Mouse (Mus musculus) spleen, postnatal 10 days (tissue): Measurements from ENCODE around the gene Riox1.
A peak's percentile ranks its signal among the peaks of the same experiment; 100 is the strongest.
"Not testable (repeated sequence)": the region's sequence is repeated elsewhere in the genome, so short reads cannot be mapped to it uniquely, and the experiment has no call there.

Source experiments
- DNase-seq, 2 experiments: peaks; one replicate each; pipeline ENCODE4 v3.0.0; 2021 to 2022; ENCODE audit warnings: low spot score in 2 of 2

Gene Riox1

GRCm38 (mm10) chr12:83949776-83950492, 474 bp upstream of the Riox1 start:
- DNase-seq, result no peak

GRCm38 (mm10) chr12:83950840-83951701, 663 bp downstream of the Riox1 start:
- peak; percentile 59 to 66 for DNase-seq

GRCm38 (mm10) chr12:83951711-83952575, 1.5 kb downstream of the Riox1 start:
- DNase-seq, result no peak

GRCm38 (mm10) chr12:83958278-83958677, 7.9 kb downstream of the Riox1 start:
- no peak for DNase-seq

GRCm38 (mm10) chr12:83965235-83965634, 14.8 kb downstream of the Riox1 start:
- no peak for DNase-seq

GRCm38 (mm10) chr12:83972117-83972516, 21.7 kb downstream of the Riox1 start:
- peak in 1 of 2 experiments; percentile 27 for DNase-seq

GRCm38 (mm10) chr12:83978862-83979261, 28.5 kb downstream of the Riox1 start:
- no peak for DNase-seq

- no peak for DNase-seq
These were observed 31.2 kb downstream of the Riox1 start for GRCm38 (mm10) chr12:83981615-83982014.

- no peak for DNase-seq
These were observed 34.3 kb downstream of the Riox1 start, which contains the start of gene Heatr4 for GRCm38 (mm10) chr12:83984752-83985151. Heatr4 (minus strand) TSS chr12:83984852.

GRCm38 (mm10) chr12:83987242-83987582, 36.8 kb downstream of the Riox1 start:
- DNase-seq, result no peak

- peak; percentile 66 to 77 for DNase-seq
These were observed 37.4 kb downstream of the Riox1 start, which contains the start of gene Acot2 for GRCm38 (mm10) chr12:83987583-83988441. Acot2 (plus strand) TSS chr12:83987861.

GRCm38 (mm10) chr12:83988483-83988882, 38.1 kb downstream of the Riox1 start:
- no peak for DNase-seq

- no peak for DNase-seq
These were observed 39.0 kb downstream of the Riox1 start for GRCm38 (mm10) chr12:83989378-83989777.

GRCm38 (mm10) chr12:83997221-83997620, 46.8 kb downstream of the Riox1 start:
- DNase-seq, result no peak

- DNase-seq, result no peak
These were observed 48.1 kb downstream of the Riox1 start for GRCm38 (mm10) chr12:83998341-83999107.

GRCm38 (mm10) chr12:83999237-83999636, 48.8 kb downstream of the Riox1 start:
- not testable (repeated sequence) for DNase-seq

- DNase-seq, result no peak
These were observed 50.0 kb downstream of the Riox1 start for GRCm38 (mm10) chr12:84000418-84000817.
